Mouse (Mus musculus) limb, embryonic 15.5 days (tissue): ENCODE results near the gene Gtf2h1. TPM values are rescaled to one million over a fixed set of nuclear protein-coding genes. Genes with fewer than 3 reads are reported as not detected.
"Not testable (repeated sequence)": the region's sequence is repeated elsewhere in the genome, so short reads cannot be mapped to it uniquely, and the experiment has no call there.

Experiments
- ATAC-seq: fragments of 200-750 bp; cut with Nextera tagmentation; 2 replicates; pipeline ENCODE4 v1.8.0; 2017; ENCODE audit warnings: low read depth, moderate TSS enrichment; ENCODE audit not compliant: insufficient number of reproducible peaks, low FRiP score, low TSS enrichment
- H3K27ac ChIP-seq: fragments of 300-500 bp; sonication (generic); 2 replicates; pipeline ENCODE4 v1.5.1; 2015; ENCODE audit warnings: moderate library complexity, mild to moderate bottlenecking, inconsistent platforms
- H3K27me3 ChIP-seq: fragments of 300-500 bp; sonication (generic); 2 replicates; pipeline ENCODE4 v1.6.1; 2015; ENCODE audit warnings: inconsistent platforms
- H3K36me3 ChIP-seq: fragments of 300-500 bp; sonication (generic); 2 replicates; pipeline ENCODE4 v1.6.1; 2015; ENCODE audit warnings: inconsistent platforms
- H3K4me1 ChIP-seq: fragments of 300-500 bp; sonication (generic); 2 replicates; pipeline ENCODE4 v1.6.1; 2015; ENCODE audit warnings: inconsistent platforms
- H3K4me2 ChIP-seq: fragments of 300-500 bp; sonication (generic); 2 replicates; pipeline ENCODE4 v1.6.1; 2015; ENCODE audit warnings: mild to moderate bottlenecking, inconsistent platforms
- H3K4me3 ChIP-seq: fragments of 300-500 bp; sonication (generic); 2 replicates; pipeline ENCODE4 v1.5.1; 2015; ENCODE audit warnings: mild to moderate bottlenecking, inconsistent platforms
- H3K9ac ChIP-seq: fragments of 300-500 bp; sonication (generic); 2 replicates; pipeline ENCODE4 v1.6.1; 2015; ENCODE audit warnings: inconsistent platforms
- H3K9me3 ChIP-seq: fragments of 300-500 bp; sonication (generic); 2 replicates; pipeline ENCODE4 v1.6.1; 2016; ENCODE audit warnings: inconsistent platforms
- WGBS: fragments of 180-500 bp; shearing (Covaris S2); methylation state at CpG from one replicate; pipeline ENCODE4 v1.1.7; 2015; 5-methylcytosine and 5-hydroxymethylcytosine counted together
- polyA plus RNA-seq: library from polyadenylated mRNA; unstranded; fragments of >200 nt; fragmentation: Nextera tagmentation; extraction: Ambion mirVana; gene quantifications from 2 replicates; pipeline ENCODE4 v1.2.1, GENCODE M21; 2015

Gene Gtf2h1
- polyA plus RNA-seq, 1 experiment from 2014 or later, result 49.8 TPM

GRCm38 (mm10) chr7:46793871-46794270 is 2.0 kb upstream of the Gtf2h1 start:
- 83% methylated on average over 4 of the region's 4 CpGs for WGBS
- Histone ChIP-seq H3K27ac (no peak overlapping the region), H3K36me3 (peaks cover 13% of the 10 kb centered on the region), H3K4me1 (peaks cover 20% of the 10 kb centered on the region), H3K4me2 (no peak overlapping the region), H3K27me3 (no peaks in the 10 kb centered on the region), H3K9ac (no peak overlapping the region), H3K4me3 (no peak overlapping the region), H3K9me3 (no peaks in the 10 kb centered on the region)
- ATAC-seq, result no peak

GRCm38 (mm10) chr7:46796206-46796679 is 340 bp downstream of the Gtf2h1 start:
- WGBS, result under 1% methylated on average over 31 of the region's 31 CpGs
- ATAC-seq, result no peak

GRCm38 (mm10) chr7:46796779-46797178 is 876 bp downstream of the Gtf2h1 start:
- H3K4me2 ChIP-seq, result peak overlapping the region; percentile 87
- WGBS, result 52% methylated on average over 6 of the region's 6 CpGs
- no peaks in the 10 kb centered on the region for H3K27me3 ChIP-seq
- peaks cover 19% of the 10 kb centered on the region for H3K36me3 ChIP-seq
- peaks cover 20% of the 10 kb centered on the region for H3K4me1 ChIP-seq
- no peak overlapping the region for H3K27ac ChIP-seq
- no peak for ATAC-seq
- H3K4me3 ChIP-seq, result peak overlapping the region; percentile 92
- H3K9me3 ChIP-seq, result no peaks in the 10 kb centered on the region
- H3K9ac ChIP-seq, result peak overlapping the region; percentile 78; the same call in 1 of the 2 replicates

More at GRCm38 (mm10) chr7:46796206-46796679, 340 bp downstream of the Gtf2h1 start:
- Histone ChIP-seq H3K9me3 (no peaks in the 10 kb centered on the region), H3K36me3 (peaks cover 16% of the 10 kb centered on the region), H3K9ac (peak overlapping the region; percentile 78), H3K4me1 (peaks cover 20% of the 10 kb centered on the region), H3K4me2 (peak overlapping the region; percentile 87), H3K4me3 (peak overlapping the region; percentile 92), H3K27me3 (no peaks in the 10 kb centered on the region), H3K27ac (peak overlapping the region; percentile 68; the same call in 1 of the 2 replicates)

GRCm38 (mm10) chr7:46810325-46810724 is 14.4 kb downstream of the Gtf2h1 start:
- 95% methylated on average over 6 of the region's 6 CpGs for WGBS
- H3K4me3 ChIP-seq, result no peak overlapping the region
- ATAC-seq, result no peak
- no peaks in the 10 kb centered on the region for H3K4me1 ChIP-seq
- H3K27me3 ChIP-seq, result no peaks in the 10 kb centered on the region
- no peak overlapping the region for H3K4me2 ChIP-seq
- H3K9me3 ChIP-seq, result no peaks in the 10 kb centered on the region
- H3K27ac ChIP-seq, result no peak overlapping the region
- H3K9ac ChIP-seq, result no peak overlapping the region
- H3K36me3 ChIP-seq, result peaks cover 69% of the 10 kb centered on the region

GRCm38 (mm10) chr7:46814012-46814411 is 18.1 kb downstream of the Gtf2h1 start:
- Histone ChIP-seq H3K27me3 (no peaks in the 10 kb centered on the region), H3K4me1 (no peaks in the 10 kb centered on the region), H3K4me2 (no peak overlapping the region), H3K27ac (no peak overlapping the region), H3K9me3 (no peaks in the 10 kb centered on the region), H3K9ac (no peak overlapping the region), H3K36me3 (peaks cover 78% of the 10 kb centered on the region), H3K4me3 (no peak overlapping the region)
- no peak for ATAC-seq
- WGBS, result 84% methylated on average over 4 of the region's 4 CpGs

GRCm38 (mm10) chr7:46820876-46821632 is 25.2 kb downstream of the Gtf2h1 start:
- not testable (repeated sequence) for H3K4me1 ChIP-seq, H3K4me3 ChIP-seq, H3K4me2 ChIP-seq, H3K27me3 ChIP-seq, H3K9me3 ChIP-seq, ATAC-seq, H3K27ac ChIP-seq, H3K9ac ChIP-seq
- peaks cover 68% of the 10 kb centered on the region for H3K36me3 ChIP-seq
- WGBS, result 90% methylated on average over 15 of the region's 15 CpGs

- H3K36me3 ChIP-seq, result peaks cover 20% of the 10 kb centered on the region
- no peaks in the 10 kb centered on the region for H3K27me3 ChIP-seq
- no peak overlapping the region for H3K4me3 ChIP-seq
- H3K4me2 ChIP-seq, result no peak overlapping the region
- no peaks in the 10 kb centered on the region for H3K4me1 ChIP-seq
- no peaks in the 10 kb centered on the region for H3K9me3 ChIP-seq
- no peak overlapping the region for H3K9ac ChIP-seq
- H3K27ac ChIP-seq, result no peak overlapping the region
- ATAC-seq, result no peak
- 63% methylated on average over 20 of the region's 20 CpGs for WGBS
These were observed 31.3 kb downstream of the Gtf2h1 start for GRCm38 (mm10) chr7:46827046-46827802.

GRCm38 (mm10) chr7:46827803-46828184 is 31.9 kb downstream of the Gtf2h1 start:
- peaks cover 14% of the 10 kb centered on the region for H3K36me3 ChIP-seq
- H3K4me2 ChIP-seq, result no peak overlapping the region
- no peak overlapping the region for H3K4me3 ChIP-seq
- H3K9me3 ChIP-seq, result no peaks in the 10 kb centered on the region
- no peaks in the 10 kb centered on the region for H3K27me3 ChIP-seq
- no peak overlapping the region for H3K27ac ChIP-seq
- WGBS, result 67% methylated on average over 2 of the region's 2 CpGs
- H3K4me1 ChIP-seq, result no peaks in the 10 kb centered on the region
- no peak overlapping the region; the same call in 1 of the 2 replicates for H3K9ac ChIP-seq
- ATAC-seq, result no peak

GRCm38 (mm10) chr7:46829911-46830310 is 34.0 kb downstream of the Gtf2h1 start:
- no peaks in the 10 kb centered on the region for H3K9me3 ChIP-seq
- 86% methylated on average over 12 of the region's 12 CpGs for WGBS
- H3K9ac ChIP-seq, result no peak overlapping the region
- H3K36me3 ChIP-seq, result no peaks in the 10 kb centered on the region
- no peaks in the 10 kb centered on the region for H3K4me1 ChIP-seq
- no peak overlapping the region for H3K4me3 ChIP-seq
- H3K4me2 ChIP-seq, result no peak overlapping the region
- H3K27me3 ChIP-seq, result no peaks in the 10 kb centered on the region
- H3K27ac ChIP-seq, result no peak overlapping the region
- ATAC-seq, result no peak

- H3K9ac ChIP-seq, result no peak overlapping the region
- no peak overlapping the region for H3K4me3 ChIP-seq
- no peak for ATAC-seq
- no peak overlapping the region for H3K27ac ChIP-seq
- H3K27me3 ChIP-seq, result no peaks in the 10 kb centered on the region
- H3K4me1 ChIP-seq, result no peaks in the 10 kb centered on the region
- 61% methylated on average over 13 of the region's 13 CpGs for WGBS
- no peak overlapping the region for H3K4me2 ChIP-seq
- H3K9me3 ChIP-seq, result no peaks in the 10 kb centered on the region
- no peaks in the 10 kb centered on the region for H3K36me3 ChIP-seq
These were observed 35.1 kb downstream of the Gtf2h1 start for GRCm38 (mm10) chr7:46830799-46831590.

GRCm38 (mm10) chr7:46831693-46832092 is 35.8 kb downstream of the Gtf2h1 start:
- H3K4me1 ChIP-seq, result no peaks in the 10 kb centered on the region
- no peak overlapping the region for H3K4me3 ChIP-seq
- H3K9me3 ChIP-seq, result no peaks in the 10 kb centered on the region
- H3K27me3 ChIP-seq, result no peaks in the 10 kb centered on the region
- no peak overlapping the region for H3K9ac ChIP-seq
- WGBS, result 68% methylated on average over 8 of the region's 8 CpGs
- no peak for ATAC-seq
- H3K4me2 ChIP-seq, result no peak overlapping the region
- no peak overlapping the region for H3K27ac ChIP-seq
- H3K36me3 ChIP-seq, result no peaks in the 10 kb centered on the region
